Mouse (Mus musculus) stomach, postnatal 0 days (tissue): ENCODE measurements around the gene Pitpnm2.

Source experiments
- CTCF ChIP-seq: IDR thresholded peaks from 2 replicates; pipeline ENCODE4 v1.5.1; 2016; ENCODE audit warnings: antibody characterized with exemption, low read depth, mild to moderate bottlenecking, moderate library complexity
- EP300 ChIP-seq: optimal IDR thresholded peaks from 2 replicates; pipeline ENCODE3; 2016; ENCODE audit warnings: antibody characterized with exemption

DNA sequence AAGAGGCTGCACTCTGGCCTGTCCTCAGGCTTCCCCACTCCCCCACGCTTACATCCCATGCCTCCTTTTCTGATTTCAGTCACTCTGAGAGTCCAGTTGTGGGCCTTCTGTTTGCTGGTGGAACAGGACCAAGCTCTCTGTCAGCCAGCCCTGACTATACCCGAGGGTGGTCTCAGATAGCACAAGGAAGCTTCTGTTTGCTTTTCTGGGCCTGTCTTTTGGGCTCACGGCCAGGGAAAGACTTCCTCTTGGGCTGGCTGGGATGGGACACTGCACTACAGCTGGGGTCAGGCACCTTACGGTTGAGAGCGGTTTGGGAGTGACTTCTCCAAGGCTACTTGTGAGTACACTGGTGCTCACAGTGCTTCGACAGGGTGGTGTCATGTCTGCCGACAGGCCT is 111.5 kb downstream of the Pitpnm2 start:
- TF ChIP-seq CTCF (no peak), EP300 (no peak)
